Mouse (Mus musculus): ENCODE results near the gene H1f0. TPM values are rescaled to one million over a fixed set of nuclear protein-coding genes. Genes with fewer than 3 reads are reported as not detected.

The H1f0 gene
- polyA plus RNA-seq, 1 experiment from 2014 or later = 160 TPM

DNA sequence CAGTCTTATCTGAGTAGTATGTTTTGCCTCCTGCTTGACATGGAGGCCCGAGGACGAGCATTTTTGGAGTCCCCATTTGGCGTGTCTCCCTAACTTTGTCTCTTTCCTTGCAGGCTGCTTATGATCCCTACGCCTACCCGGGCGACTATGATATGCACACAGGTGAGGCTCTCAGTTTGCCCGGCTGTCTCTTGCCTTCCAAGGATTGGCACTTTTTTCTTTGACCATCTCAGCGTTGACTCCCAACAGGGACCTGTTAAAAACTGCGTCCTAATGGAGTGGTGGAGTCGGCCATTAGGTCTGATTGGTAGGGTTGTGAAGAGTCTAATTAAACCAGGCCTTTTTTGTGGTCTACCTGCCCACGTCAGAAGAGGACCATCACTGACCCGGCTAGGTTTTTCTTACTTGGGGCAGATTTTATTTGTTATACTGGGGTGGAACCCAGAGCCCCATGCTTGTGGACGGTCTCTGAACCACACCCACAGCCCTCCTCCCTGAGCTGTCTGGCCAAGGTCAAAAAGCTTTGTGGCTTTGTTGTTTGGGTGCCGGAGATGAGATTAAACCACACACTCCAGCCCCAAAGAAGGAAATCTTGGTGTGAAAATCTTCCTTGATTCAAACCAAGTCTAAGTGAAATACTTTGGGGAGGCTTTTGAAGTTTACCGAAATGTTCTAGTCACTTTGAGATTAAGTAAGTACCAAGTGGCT is 47.6 kb downstream of the H1f0 start:
- H3K27me3 ChIP-seq (replicated peaks; ENCODE audit: control insufficient read depth, insufficient read depth, low read length) = no peaks in the 10 kb centered on the region
- no peak for DNase-seq (ENCODE audit: low spot score)
- WGBS = 34% methylated on average over 15 of the region's 15 CpGs
- H3K9ac ChIP-seq (ENCODE audit: low read length) = peak overlapping the region; percentile 62
- no peak overlapping the region for H3K27ac ChIP-seq (ENCODE audit: low read depth)
- H3K9me3 ChIP-seq (ENCODE audit: control insufficient read depth, low read length) = no peaks in the 10 kb centered on the region
- no peak for ATAC-seq (replicated peaks; ENCODE audit: low FRiP score, low TSS enrichment, low read depth)
- peak overlapping the region; percentile 60 for H3K4me3 ChIP-seq (ENCODE audit: low read depth, low read length)
- H3K36me3 ChIP-seq (ENCODE audit: control insufficient read depth, insufficient read depth, low read length) = peaks cover 43% of the 10 kb centered on the region
- H3K4me2 ChIP-seq (ENCODE audit: low read length) = peak overlapping the region; percentile 67
- peaks cover 14% of the 10 kb centered on the region for H3K4me1 ChIP-seq (replicated peaks; ENCODE audit: control insufficient read depth, insufficient read depth, low read length)

DNA sequence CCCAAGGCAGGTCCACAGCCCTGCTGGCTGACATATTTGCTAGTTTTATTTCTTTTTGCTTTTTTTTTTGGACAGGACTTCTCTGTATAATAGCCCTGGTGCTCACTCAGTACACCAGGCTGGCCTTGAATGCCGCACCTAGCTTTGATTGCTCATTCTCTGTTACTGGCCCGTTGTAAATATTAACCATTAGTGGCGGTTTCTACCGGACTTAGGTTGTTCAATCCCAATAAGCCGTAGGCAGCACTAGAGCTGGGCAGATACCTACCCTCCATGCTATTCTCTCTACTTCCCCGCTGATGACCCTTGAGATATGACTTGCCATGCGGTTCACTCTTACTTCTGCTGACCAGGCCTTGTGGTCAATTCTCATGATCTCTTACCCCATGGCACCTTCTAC is 51.3 kb downstream of the H1f0 start:
- 86% methylated on average over 7 of the region's 7 CpGs for WGBS
- no peak overlapping the region for H3K9ac ChIP-seq (ENCODE audit: low read length)
- no peak for ATAC-seq (replicated peaks; ENCODE audit: low FRiP score, low TSS enrichment, low read depth)
- no peak overlapping the region for H3K4me3 ChIP-seq (ENCODE audit: low read depth, low read length)
- H3K4me1 ChIP-seq (replicated peaks; ENCODE audit: control insufficient read depth, insufficient read depth, low read length) = peaks cover 11% of the 10 kb centered on the region
- no peak overlapping the region for H3K27ac ChIP-seq (ENCODE audit: low read depth)
- DNase-seq (ENCODE audit: low spot score) = no peak
- peaks cover 81% of the 10 kb centered on the region for H3K36me3 ChIP-seq (ENCODE audit: control insufficient read depth, insufficient read depth, low read length)
- H3K9me3 ChIP-seq (ENCODE audit: control insufficient read depth, low read length) = no peaks in the 10 kb centered on the region
- no peaks in the 10 kb centered on the region for H3K27me3 ChIP-seq (replicated peaks; ENCODE audit: control insufficient read depth, insufficient read depth, low read length)
- no peak overlapping the region for H3K4me2 ChIP-seq (ENCODE audit: low read length)

Small RNAs within 50 kb of the gene (microRNA-seq; reads per million reads assigned to microRNA genes)
- gene Mir6956 = 1.3 reads per million, percentile 13 among the genes with 10 or more reads in this experiment

Other genes starting within 250 kb of the H1f0 start
- gene Card10, start 225.4 kb upstream of the H1f0 start, polyA plus RNA-seq (2014; fragmentation: Nextera tagmentation; extraction: Ambion mirVana) = 7.3 and 8.6 TPM in 2 replicates
- 44.9 and 45.7 TPM in 2 replicates for gene Cdc42ep1, start 185.8 kb upstream of the H1f0 start, polyA plus RNA-seq (2014; fragmentation: Nextera tagmentation; extraction: Ambion mirVana)
- 776 and 848 TPM in 2 replicates for gene Lgals2, start 172.9 kb upstream of the H1f0 start, polyA plus RNA-seq (2014; fragmentation: Nextera tagmentation; extraction: Ambion mirVana)
- 38.1 and 44.4 TPM in 2 replicates for gene Gga1, start 151.3 kb upstream of the H1f0 start, polyA plus RNA-seq (2014; fragmentation: Nextera tagmentation; extraction: Ambion mirVana)
- 0.62 and 0.86 TPM in 2 replicates for gene Gm49510, start 128.8 kb upstream of the H1f0 start, polyA plus RNA-seq (2014; fragmentation: Nextera tagmentation; extraction: Ambion mirVana)
- gene Sh3bp1, start 128.7 kb upstream of the H1f0 start, polyA plus RNA-seq (2014; fragmentation: Nextera tagmentation; extraction: Ambion mirVana) = 30.2 and 35.5 TPM in 2 replicates
- 16.3 and 17.5 TPM in 2 replicates for gene Pdxp, start 114.5 kb upstream of the H1f0 start, polyA plus RNA-seq (2014; fragmentation: Nextera tagmentation; extraction: Ambion mirVana)
- 1,194 and 1,197 TPM in 2 replicates for gene Lgals1, start 101.7 kb upstream of the H1f0 start, polyA plus RNA-seq (2014; fragmentation: Nextera tagmentation; extraction: Ambion mirVana)
- 46.0 and 53.5 TPM in 2 replicates for gene Nol12, start 93.5 kb upstream of the H1f0 start, polyA plus RNA-seq (2014; fragmentation: Nextera tagmentation; extraction: Ambion mirVana)
- gene Triobp, start 80.7 kb upstream of the H1f0 start, polyA plus RNA-seq (2014; fragmentation: Nextera tagmentation; extraction: Ambion mirVana) = 49.0 and 52.2 TPM in 2 replicates
- gene Galr3, start 13.4 kb downstream of the H1f0 start, polyA plus RNA-seq (2014; fragmentation: Nextera tagmentation; extraction: Ambion mirVana) = 1.0 and 1.1 TPM in 2 replicates
- gene Ankrd54, start 34.4 kb downstream of the H1f0 start, polyA plus RNA-seq (2014; fragmentation: Nextera tagmentation; extraction: Ambion mirVana) = 49.4 and 50.0 TPM in 2 replicates
- 244 and 264 TPM in 2 replicates for gene Eif3l, start 46.7 kb downstream of the H1f0 start, polyA plus RNA-seq (2014; fragmentation: Nextera tagmentation; extraction: Ambion mirVana)
- 9.3 and 9.9 TPM in 2 replicates for gene Micall1, start 80.4 kb downstream of the H1f0 start, polyA plus RNA-seq (2014; fragmentation: Nextera tagmentation; extraction: Ambion mirVana)
- gene Polr2f, start 112.6 kb downstream of the H1f0 start, polyA plus RNA-seq (2014; fragmentation: Nextera tagmentation; extraction: Ambion mirVana) = 398 and 414 TPM in 2 replicates
- 7.4 and 8.2 TPM in 2 replicates for gene 1700088E04Rik, start 112.8 kb downstream of the H1f0 start, polyA plus RNA-seq (2014; fragmentation: Nextera tagmentation; extraction: Ambion mirVana)
- 17.2 TPM in 2 replicates for gene Sox10, start 136.8 kb downstream of the H1f0 start, polyA plus RNA-seq (2014; fragmentation: Nextera tagmentation; extraction: Ambion mirVana)
- gene Pick1, start 200.7 kb downstream of the H1f0 start, polyA plus RNA-seq (2014; fragmentation: Nextera tagmentation; extraction: Ambion mirVana) = 28.3 and 30.1 TPM in 2 replicates
- gene Gm49486, start 200.9 kb downstream of the H1f0 start, polyA plus RNA-seq (2014; fragmentation: Nextera tagmentation; extraction: Ambion mirVana) = 0.30 and 0.58 TPM in 2 replicates
- gene Slc16a8, start 226.3 kb downstream of the H1f0 start, polyA plus RNA-seq (2014; fragmentation: Nextera tagmentation; extraction: Ambion mirVana) = 0.13 and 0.19 TPM in 2 replicates

Data from intestine, embryonic 14.5 days (tissue).